Mouse (Mus musculus) thymus, adult 2 months (tissue): ENCODE results near the gene Ccdc15.

Experiments used
- CTCF ChIP-seq: fragments of 200-500 bp; IDR thresholded peaks from 2 replicates; pipeline ENCODE4 v1.5.1; 2012; ENCODE audit warnings: mild to moderate bottlenecking, control low read depth, low read length, moderate library complexity, borderline replicate concordance; ENCODE audit not compliant: control insufficient read depth, poor library complexity, insufficient read depth; ENCODE audit errors: extremely low read depth
- POLR2A ChIP-seq: fragments of 200-500 bp; IDR thresholded peaks from 2 replicates; pipeline ENCODE4 v1.6.1; 2012; ENCODE audit warnings: mild to moderate bottlenecking, low read length, control low read depth, moderate library complexity; ENCODE audit not compliant: control insufficient read depth, poor library complexity, insufficient read depth; ENCODE audit errors: extremely low read depth

- TF ChIP-seq POLR2A (no peak), CTCF (no peak)
Observed at GRCm38 (mm10) chr9:37368081-37368830, 20.0 kb upstream of the Ccdc15 start.
